Mouse (Mus musculus) c-Kit-positive CD71-positive TER-119-negative erythroid progenitor cells, embryonic 14.5 days (primary cell): ENCODE measurements around the gene Gm43302.
"Not testable (repeated sequence)": the region's sequence is repeated elsewhere in the genome, so short reads cannot be mapped to it uniquely, and the experiment has no call there.

Source experiments
- DNase-seq: peaks from one replicate; pipeline ENCODE4 v3.0.0-alpha.2; 2013; ENCODE audit warnings: low read depth

Gene Gm43302

GRCm38 (mm10) chr5:105293226-105294165, at the start of gene Gm43302, which contains the start of gene Gbp6:
Gene Gm43302 (minus strand): TSS chr5:105293695.
Gene Gbp6 (minus strand): TSS chr5:105293698.
- DNase-seq: not testable (repeated sequence)

GRCm38 (mm10) chr5:105341281-105341680, 47.8 kb upstream of the Gm43302 start:
- no peak for DNase-seq

- DNase-seq: no peak
Observed at GRCm38 (mm10) chr5:105322543-105322942, 29.0 kb upstream of the Gm43302 start.

- DNase-seq: no peak
Observed at GRCm38 (mm10) chr5:105310941-105311340, 17.4 kb upstream of the Gm43302 start.

GRCm38 (mm10) chr5:105309148-105309547, 15.7 kb upstream of the Gm43302 start:
- DNase-seq: not testable (repeated sequence)

GRCm38 (mm10) chr5:105306946-105307345, 13.5 kb upstream of the Gm43302 start:
- not testable (repeated sequence) for DNase-seq

GRCm38 (mm10) chr5:105306159-105306581, 12.7 kb upstream of the Gm43302 start:
- no peak for DNase-seq

- not testable (repeated sequence) for DNase-seq
Observed at GRCm38 (mm10) chr5:105305671-105306070, 12.2 kb upstream of the Gm43302 start.

- no peak for DNase-seq
Observed at GRCm38 (mm10) chr5:105301963-105302362, 8.5 kb upstream of the Gm43302 start.

GRCm38 (mm10) chr5:105301531-105301930, 8.0 kb upstream of the Gm43302 start:
- no peak for DNase-seq

- no peak for DNase-seq
Observed at GRCm38 (mm10) chr5:105295746-105296145, 2.3 kb upstream of the Gm43302 start.

- no peak for DNase-seq
Observed at GRCm38 (mm10) chr5:105292492-105292891, 1.0 kb downstream of the Gm43302 start.

GRCm38 (mm10) chr5:105290921-105291320, 2.6 kb downstream of the Gm43302 start:
- not testable (repeated sequence) for DNase-seq

- DNase-seq: not testable (repeated sequence)
Observed at GRCm38 (mm10) chr5:105260673-105261072, 32.8 kb downstream of the Gm43302 start.

GRCm38 (mm10) chr5:105252491-105252890, 41.0 kb downstream of the Gm43302 start:
- no peak for DNase-seq

GRCm38 (mm10) chr5:105244741-105245140, 48.8 kb downstream of the Gm43302 start:
- not testable (repeated sequence) for DNase-seq

GRCm38 (mm10) chr5:105240982-105241381, 52.5 kb downstream of the Gm43302 start:
- DNase-seq: not testable (repeated sequence)

- not testable (repeated sequence) for DNase-seq
Observed at GRCm38 (mm10) chr5:105239483-105240047, 53.9 kb downstream of the Gm43302 start, which contains the start of gene Gbp10. Gene Gbp10 (minus strand): TSS chr5:105239533.

GRCm38 (mm10) chr5:105238402-105238801, 55.1 kb downstream of the Gm43302 start:
- not testable (repeated sequence) for DNase-seq

- DNase-seq: not testable (repeated sequence)
Observed at GRCm38 (mm10) chr5:105236040-105236439, 57.5 kb downstream of the Gm43302 start.

GRCm38 (mm10) chr5:105208957-105209356, 84.5 kb downstream of the Gm43302 start:
- DNase-seq: not testable (repeated sequence)

- not testable (repeated sequence) for DNase-seq
Observed at GRCm38 (mm10) chr5:105200791-105201355, 92.6 kb downstream of the Gm43302 start.
